Mouse (Mus musculus) E14TG2a.4 (cell line): ENCODE results near the gene Vtn.

Experiments used
- H3K27me3 ChIP-seq: 2 replicates; pipeline ENCODE4 v1.6.1; 2014; ENCODE audit warnings: low read length, control low read depth; ENCODE audit not compliant: insufficient read depth
- H3K36me3 ChIP-seq: 2 replicates; pipeline ENCODE4 v1.6.1; 2014; ENCODE audit warnings: low read length, control low read depth; ENCODE audit not compliant: insufficient read depth
- H3K4me1 ChIP-seq: replicated peaks from 2 replicates; pipeline ENCODE4 v1.6.1; 2014; ENCODE audit warnings: low read depth, low read length, control low read depth
- H3K4me3 ChIP-seq: replicated peaks from 2 replicates; pipeline ENCODE4 v1.5.1; 2014; ENCODE audit warnings: mild to moderate bottlenecking, low read length
- H3K9me3 ChIP-seq: 2 replicates; pipeline ENCODE4 v1.6.1; 2014; ENCODE audit warnings: low read length, control low read depth
- CTCF ChIP-seq: conservative IDR thresholded peaks from 2 replicates; pipeline ENCODE4 v1.5.1; 2014; ENCODE audit warnings: low read length
- NANOG ChIP-seq: IDR thresholded peaks from 2 replicates; pipeline ENCODE4 v1.6.1; 2014; ENCODE audit warnings: borderline replicate concordance, low read length, mixed read lengths
- POU5F1 ChIP-seq: IDR thresholded peaks from 2 replicates; pipeline ENCODE4 v1.6.1; 2014; ENCODE audit warnings: low read length, borderline replicate concordance

Vtn gene

DNA sequence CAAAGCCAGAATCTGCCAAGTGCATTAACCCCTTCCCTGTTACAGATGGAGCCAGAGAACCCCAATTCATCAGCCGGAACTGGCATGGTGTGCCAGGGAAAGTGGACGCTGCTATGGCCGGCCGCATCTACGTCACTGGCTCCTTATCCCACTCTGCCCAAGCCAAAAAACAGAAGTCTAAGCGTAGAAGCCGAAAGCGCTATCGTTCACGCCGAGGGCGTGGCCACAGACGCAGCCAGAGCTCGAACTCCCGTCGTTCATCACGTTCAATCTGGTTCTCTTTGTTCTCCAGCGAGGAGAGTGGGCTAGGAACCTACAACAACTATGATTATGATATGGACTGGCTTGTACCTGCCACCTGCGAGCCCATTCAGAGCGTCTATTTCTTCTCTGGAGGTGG, 2.6 kb downstream of the Vtn start:
- H3K9me3 ChIP-seq = no peaks in the 10 kb centered on the region
- peaks cover 42% of the 10 kb centered on the region for H3K4me1 ChIP-seq
- no peak overlapping the region for H3K4me3 ChIP-seq
- H3K27me3 ChIP-seq = peaks cover 43% of the 10 kb centered on the region
- H3K36me3 ChIP-seq = peaks cover 34% of the 10 kb centered on the region
- TF ChIP-seq NANOG (no peak), CTCF (no peak), POU5F1 (no peak)

GRCm38 (mm10) chr11:78502909-78503650, 4.2 kb downstream of the Vtn start, which contains the start of gene Sebox:
Sebox (plus strand) TSS chr11:78503447.
- H3K4me3 ChIP-seq = no peak within 1 kb of the TSS
- peaks cover 49% of the 10 kb centered on the region for H3K36me3 ChIP-seq
- TF ChIP-seq NANOG (no peak), CTCF (no peak), POU5F1 (no peak)
- H3K27me3 ChIP-seq = peaks cover 35% of the 10 kb centered on the region
- no peaks in the 10 kb centered on the region for H3K9me3 ChIP-seq
- H3K4me1 ChIP-seq = peaks cover 35% of the 10 kb centered on the region

GRCm38 (mm10) chr11:78505430-78505829, 6.5 kb downstream of the Vtn start:
- no peak for TF ChIP-seq POU5F1
- no peak for TF ChIP-seq NANOG
- no peak for TF ChIP-seq CTCF
- no peak overlapping the region for H3K4me3 ChIP-seq
- peaks cover 16% of the 10 kb centered on the region for H3K27me3 ChIP-seq

DNA sequence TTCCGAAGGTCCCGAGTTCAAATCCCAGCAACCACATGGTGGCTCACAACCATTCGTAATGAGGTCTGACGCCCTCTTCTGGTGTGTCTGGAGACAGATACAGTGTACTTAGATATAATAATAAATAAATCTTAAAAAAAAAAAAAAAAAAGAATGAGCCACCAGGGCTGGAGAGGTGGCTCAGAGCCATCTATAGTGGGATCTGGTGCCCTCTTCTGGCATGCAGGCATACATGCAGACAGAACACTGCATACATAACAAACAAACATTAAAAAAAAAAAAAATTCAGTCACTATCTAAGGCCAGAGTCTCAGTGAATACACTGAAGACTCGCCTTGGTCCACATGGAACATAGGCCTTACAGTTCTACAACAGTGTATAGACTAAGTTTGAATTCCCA, 10.3 kb downstream of the Vtn start:
- H3K36me3 ChIP-seq = peaks cover 73% of the 10 kb centered on the region
- H3K4me1 ChIP-seq = peaks cover 34% of the 10 kb centered on the region
- TF ChIP-seq NANOG (no peak), POU5F1 (no peak), CTCF (peak; percentile 31; the same call in 1 of the 2 replicates)
- H3K4me3 ChIP-seq = no peak overlapping the region
- no peaks in the 10 kb centered on the region for H3K27me3 ChIP-seq
- H3K9me3 ChIP-seq = no peaks in the 10 kb centered on the region

More at GRCm38 (mm10) chr11:78505430-78505829, 6.5 kb downstream of the Vtn start:
- Histone ChIP-seq H3K4me1 (peaks cover 28% of the 10 kb centered on the region), H3K36me3 (peaks cover 73% of the 10 kb centered on the region), H3K9me3 (no peaks in the 10 kb centered on the region)

- Histone ChIP-seq H3K4me1 (peaks cover 46% of the 10 kb centered on the region), H3K9me3 (no peaks in the 10 kb centered on the region), H3K27me3 (no peaks in the 10 kb centered on the region), H3K36me3 (peaks cover 71% of the 10 kb centered on the region), H3K4me3 (peak within 1 kb of the TSS; percentile 95)
- no peak for TF ChIP-seq POU5F1
- TF ChIP-seq CTCF = no peak
- TF ChIP-seq NANOG = no peak
Observed at GRCm38 (mm10) chr11:78512025-78512957, 13.4 kb downstream of the Vtn start, which contains the start of the genes Tmem199 and Poldip2. Tmem199 (minus strand) TSS chr11:78512172. Poldip2 (plus strand) TSS chr11:78512193.

DNA sequence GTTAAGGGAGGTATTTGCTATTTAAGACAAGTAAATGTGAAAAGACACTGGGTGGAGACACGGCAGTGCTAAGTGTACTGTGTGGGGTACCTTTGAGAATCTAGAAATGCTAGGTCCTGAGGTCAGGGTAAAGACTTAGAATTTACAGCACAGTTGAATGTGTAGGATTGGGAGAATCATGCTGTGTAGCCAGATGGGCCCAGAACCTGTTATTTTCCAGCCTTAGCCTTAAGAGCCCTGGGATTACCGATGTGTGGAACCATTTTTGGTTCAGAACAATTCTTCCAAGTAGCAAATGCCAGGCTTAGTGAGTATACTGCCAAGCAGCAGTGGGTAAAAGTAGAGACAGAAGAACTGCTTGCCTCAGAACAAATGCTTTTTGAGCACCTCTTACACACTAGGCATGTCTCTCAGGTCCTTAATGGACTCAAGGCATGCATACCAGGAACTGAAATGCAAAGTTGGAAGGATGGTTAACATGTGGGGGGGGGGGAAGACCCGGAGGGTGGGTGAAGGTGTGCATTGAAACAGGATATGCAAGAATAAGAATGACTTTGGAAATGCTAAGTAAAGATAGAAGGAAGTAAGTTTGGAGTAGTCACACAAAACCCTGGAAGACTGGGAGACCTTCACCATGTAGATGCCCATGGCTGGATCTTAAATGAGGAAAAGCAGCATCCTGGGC, 14.4 kb downstream of the Vtn start:
- Histone ChIP-seq H3K4me3 (peak overlapping the region; percentile 95), H3K4me1 (peaks cover 53% of the 10 kb centered on the region), H3K36me3 (peaks cover 70% of the 10 kb centered on the region), H3K9me3 (no peaks in the 10 kb centered on the region), H3K27me3 (no peaks in the 10 kb centered on the region)
- TF ChIP-seq POU5F1 (no peak), CTCF (no peak), NANOG (no peak)

DNA sequence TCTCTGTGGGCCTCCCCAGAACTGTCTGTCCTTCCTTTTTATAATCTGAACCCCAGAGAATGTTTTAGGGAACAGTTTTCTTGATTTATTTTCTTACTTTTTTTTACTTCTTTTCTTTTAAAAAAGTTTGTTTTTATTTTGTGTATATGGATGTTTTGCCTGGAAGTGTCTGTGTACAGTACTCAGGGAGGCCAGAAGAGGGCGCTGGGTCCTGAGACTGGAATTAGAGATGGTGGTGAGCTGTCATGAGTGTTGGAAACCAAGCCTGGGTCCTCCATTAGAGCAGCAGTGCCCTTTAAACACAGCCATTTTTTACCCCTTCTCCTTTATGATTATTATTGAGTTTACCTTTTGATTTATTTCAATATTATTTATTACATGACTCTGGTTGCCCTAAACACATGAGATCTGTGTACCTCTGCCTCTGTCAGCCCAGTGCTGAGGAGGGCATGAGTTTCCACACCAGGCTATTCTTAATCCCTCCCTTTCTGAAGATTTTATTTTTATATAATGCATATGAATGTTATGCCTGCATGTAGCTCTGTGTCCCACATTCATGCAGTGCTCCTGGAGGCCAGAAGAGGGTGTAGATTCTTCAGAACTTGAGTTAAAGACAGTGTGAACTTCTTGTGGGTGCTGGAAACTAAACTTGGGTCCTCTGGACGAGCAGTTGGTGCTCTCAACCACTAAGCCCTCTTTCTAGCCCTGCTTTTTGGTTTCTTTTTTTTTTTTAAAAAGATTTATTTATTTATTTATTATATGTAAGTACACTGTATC, 16.8 kb downstream of the Vtn start:
- no peak overlapping the region for H3K4me3 ChIP-seq
- no peaks in the 10 kb centered on the region for H3K27me3 ChIP-seq
- TF ChIP-seq CTCF (peak; percentile 84), NANOG (no peak), POU5F1 (no peak)
- no peaks in the 10 kb centered on the region for H3K9me3 ChIP-seq
- H3K36me3 ChIP-seq = peaks cover 70% of the 10 kb centered on the region
- peaks cover 61% of the 10 kb centered on the region for H3K4me1 ChIP-seq
